Mouse (Mus musculus): Measurements from ENCODE around the gene Ptgis.
"Not testable (repeated sequence)": the region's sequence is repeated elsewhere in the genome, so short reads cannot be mapped to it uniquely, and the experiment has no call there.

The Ptgis gene

GRCm38 (mm10) chr2:167232132-167233008 is 8.0 kb downstream of the Ptgis start:
- peak; percentile 40 to 54 for DNase-seq

DNA sequence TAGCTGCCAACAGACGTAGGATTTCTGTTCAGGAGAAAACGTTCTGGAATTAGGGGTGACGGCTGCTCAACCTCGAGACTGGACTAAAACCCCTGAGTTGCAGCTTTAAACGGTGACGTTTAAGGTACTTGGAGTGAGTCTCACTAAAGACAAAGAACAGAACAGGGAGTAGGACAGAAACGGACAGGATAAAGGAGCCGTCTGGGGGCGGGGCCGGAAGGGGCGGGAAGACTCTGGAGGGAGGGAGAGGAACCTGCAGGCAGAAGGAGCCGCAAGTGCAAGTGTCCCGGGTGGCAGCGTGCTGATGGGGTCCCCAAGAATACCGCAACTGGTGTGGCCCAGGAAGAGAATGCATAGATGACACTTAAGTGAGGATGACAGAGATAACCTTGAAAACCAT is 9.8 kb downstream of the Ptgis start:
- DNase-seq, result no peak

GRCm38 (mm10) chr2:167224937-167225336 is 15.5 kb downstream of the Ptgis start:
- DNase-seq, result no peak

DNA sequence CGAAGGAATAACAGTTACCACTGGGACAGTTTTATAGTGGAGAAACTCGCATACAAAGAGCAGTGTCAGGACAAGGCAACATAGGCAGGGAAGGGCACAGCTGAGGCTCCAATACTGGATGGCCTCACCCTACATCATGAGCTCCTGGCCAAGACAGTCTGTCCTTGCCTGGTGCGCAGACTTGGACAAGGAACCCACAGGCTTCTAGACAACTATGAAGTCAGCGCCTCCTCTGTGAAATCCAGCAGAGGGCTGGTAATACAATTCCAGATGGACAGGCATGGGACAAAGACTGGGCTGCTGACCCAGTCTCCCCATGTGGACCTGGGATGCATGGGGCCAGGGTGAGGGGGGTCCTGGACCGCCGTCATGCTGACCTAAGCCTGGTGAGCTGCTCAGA is 16.2 kb downstream of the Ptgis start:
- DNase-seq, result no peak

DNA sequence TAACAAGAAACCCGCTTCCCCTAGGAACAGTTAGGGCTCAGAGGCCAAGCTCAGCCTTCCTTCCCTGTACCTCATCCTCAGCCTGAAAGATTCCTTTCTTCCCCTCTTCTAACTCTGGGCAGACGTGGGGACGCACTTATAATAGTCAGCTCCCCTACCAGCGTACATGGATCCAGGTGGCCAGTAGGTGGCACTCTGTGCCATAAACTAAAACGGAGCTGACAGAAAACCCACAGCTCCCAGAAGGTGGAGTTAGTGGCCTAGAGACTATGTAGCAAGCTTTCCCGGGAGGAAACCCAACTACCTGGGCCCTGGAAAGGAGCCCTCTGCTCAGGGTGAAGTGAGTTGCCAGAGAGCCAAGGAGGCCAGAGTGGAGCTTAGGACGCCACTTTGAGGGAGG is 18.3 kb downstream of the Ptgis start:
- DNase-seq, result peak; percentile 87 to 88

GRCm38 (mm10) chr2:167221159-167221845 is 19.1 kb downstream of the Ptgis start:
- DNase-seq, result no peak

DNA sequence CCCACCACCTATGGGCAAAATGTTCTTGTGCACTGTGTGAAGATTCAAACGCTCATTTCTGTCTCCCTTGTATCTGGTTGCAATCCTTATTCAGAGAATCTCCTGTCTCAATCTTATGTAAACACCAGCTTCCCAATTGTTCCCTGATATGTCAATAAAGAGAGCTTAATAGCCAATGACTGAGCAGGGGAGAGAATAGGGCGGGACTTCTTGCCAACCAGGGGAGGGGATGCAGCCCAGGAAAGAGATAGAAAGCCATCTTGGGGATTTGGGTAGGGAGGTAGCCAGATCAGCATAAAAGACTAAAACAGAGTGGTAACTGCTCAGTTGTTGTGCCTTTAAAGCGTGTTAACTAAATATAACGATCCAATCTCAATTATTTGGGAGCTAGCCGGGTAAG is 19.7 kb downstream of the Ptgis start:
- DNase-seq, result no peak

- peak; percentile 93 to 95 for DNase-seq
These were observed 21.1 kb downstream of the Ptgis start for GRCm38 (mm10) chr2:167219154-167219775.

DNA sequence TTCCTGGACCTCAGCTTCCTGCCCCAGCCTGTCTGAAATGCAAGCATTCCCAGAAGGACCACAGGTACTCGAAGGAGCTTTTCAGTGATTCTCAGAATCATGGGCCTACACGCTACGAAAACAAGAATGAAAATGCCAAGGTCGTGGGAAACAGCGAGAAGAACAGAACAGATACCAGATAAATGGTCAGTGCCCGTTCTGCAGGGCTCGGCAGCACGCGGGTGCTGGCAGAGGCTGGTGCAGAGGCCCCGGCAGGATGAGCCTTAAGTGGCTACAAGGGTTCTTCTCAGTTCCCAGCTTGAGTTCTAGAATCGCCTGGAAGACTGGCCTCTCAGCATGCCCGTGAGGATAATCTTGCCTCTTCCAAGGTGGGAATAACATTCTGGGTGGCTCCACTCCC is 26.7 kb downstream of the Ptgis start:
- DNase-seq, result no peak

DNA sequence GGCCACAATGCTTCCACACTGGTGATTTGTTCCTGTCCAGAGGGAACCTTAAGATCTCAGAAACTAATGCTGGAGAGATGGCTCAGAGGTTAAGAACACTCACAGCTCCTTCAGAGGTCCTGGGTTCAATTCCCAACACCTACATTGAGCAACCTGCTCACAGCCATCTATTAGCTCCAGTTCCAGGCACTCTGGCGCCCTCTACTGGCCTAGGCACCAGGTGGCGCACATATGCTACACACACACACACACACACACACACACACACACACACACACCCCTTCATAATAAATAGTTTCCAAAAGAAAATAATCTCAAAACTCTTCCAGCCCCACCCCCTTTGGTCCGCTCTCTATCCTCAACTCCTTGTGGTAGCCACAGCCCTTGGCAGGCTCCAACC is 27.3 kb downstream of the Ptgis start:
- DNase-seq, result peak in 1 of 2 experiments; percentile 63

GRCm38 (mm10) chr2:167212551-167212950 is 27.9 kb downstream of the Ptgis start:
- no peak for DNase-seq

- DNase-seq, result no peak
These were observed 28.3 kb downstream of the Ptgis start for GRCm38 (mm10) chr2:167212089-167212488.

GRCm38 (mm10) chr2:167209900-167210299 is 30.5 kb downstream of the Ptgis start:
- peak; percentile 94 to 96 for DNase-seq

DNA sequence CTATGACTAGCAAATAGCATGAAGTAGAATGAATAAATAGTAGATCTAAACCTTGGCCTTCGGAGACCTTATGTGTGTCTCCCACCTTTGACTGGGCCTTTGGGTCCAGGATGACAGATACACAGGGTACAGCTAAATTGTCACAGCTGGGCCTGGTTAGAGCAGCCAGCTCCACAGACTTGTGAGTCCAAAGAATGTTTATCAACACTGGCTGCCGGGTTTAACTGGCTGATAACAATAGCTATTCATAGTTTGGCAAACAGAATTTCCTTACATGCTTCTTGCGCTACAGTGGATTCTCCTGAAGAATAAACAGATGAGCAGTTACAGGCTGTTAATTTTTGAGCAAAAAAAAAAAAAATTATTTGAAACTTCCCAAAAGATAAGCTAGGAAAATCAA is 31.4 kb downstream of the Ptgis start:
- no peak for DNase-seq

- no peak for DNase-seq
These were observed 34.3 kb downstream of the Ptgis start for GRCm38 (mm10) chr2:167205918-167206629.

- not testable (repeated sequence) for DNase-seq
These were observed 35.7 kb downstream of the Ptgis start for GRCm38 (mm10) chr2:167204686-167205085.

GRCm38 (mm10) chr2:167203505-167204166 is 36.8 kb downstream of the Ptgis start:
- DNase-seq, result no peak

DNA sequence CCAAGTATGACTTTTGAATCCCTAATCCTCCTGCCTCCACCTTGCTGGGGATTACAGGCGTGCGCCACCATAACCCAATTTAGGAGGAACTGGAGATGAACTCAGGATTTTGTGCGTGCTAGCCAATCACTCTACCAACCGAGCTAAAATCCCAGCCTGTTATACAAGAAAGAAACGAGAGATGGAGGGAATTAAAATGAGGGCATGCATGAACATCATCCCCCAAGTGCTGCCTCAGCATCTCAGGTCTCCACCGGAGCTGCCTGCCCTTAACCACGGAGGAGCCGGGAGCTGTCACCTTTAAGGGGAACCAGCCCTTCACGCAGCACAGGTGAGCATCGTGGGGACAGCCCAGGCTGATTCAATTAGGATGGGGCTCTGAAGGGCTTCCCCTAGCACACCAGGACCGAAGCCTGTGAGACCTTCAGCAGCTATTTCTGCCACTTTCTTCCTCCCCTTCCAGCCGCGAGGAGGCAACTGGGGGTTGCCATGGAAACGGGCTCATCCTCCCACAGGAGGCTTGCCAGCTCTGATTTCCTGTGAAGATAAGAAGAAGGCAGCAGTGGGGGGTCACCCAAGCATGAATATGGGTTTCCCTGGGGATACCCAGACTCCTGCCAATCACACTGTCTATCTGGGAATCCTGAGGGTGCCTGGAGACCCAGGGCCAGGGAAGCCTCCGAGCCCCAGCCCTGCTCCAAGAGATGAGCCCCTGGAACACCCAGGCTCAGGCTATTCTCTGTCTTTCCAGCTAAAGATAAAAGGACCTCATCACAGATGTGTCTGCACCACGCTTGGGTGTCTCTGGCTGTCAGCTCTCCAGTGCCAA is 38.7 kb downstream of the Ptgis start:
- DNase-seq, result peak; percentile 50 to 61

DNA sequence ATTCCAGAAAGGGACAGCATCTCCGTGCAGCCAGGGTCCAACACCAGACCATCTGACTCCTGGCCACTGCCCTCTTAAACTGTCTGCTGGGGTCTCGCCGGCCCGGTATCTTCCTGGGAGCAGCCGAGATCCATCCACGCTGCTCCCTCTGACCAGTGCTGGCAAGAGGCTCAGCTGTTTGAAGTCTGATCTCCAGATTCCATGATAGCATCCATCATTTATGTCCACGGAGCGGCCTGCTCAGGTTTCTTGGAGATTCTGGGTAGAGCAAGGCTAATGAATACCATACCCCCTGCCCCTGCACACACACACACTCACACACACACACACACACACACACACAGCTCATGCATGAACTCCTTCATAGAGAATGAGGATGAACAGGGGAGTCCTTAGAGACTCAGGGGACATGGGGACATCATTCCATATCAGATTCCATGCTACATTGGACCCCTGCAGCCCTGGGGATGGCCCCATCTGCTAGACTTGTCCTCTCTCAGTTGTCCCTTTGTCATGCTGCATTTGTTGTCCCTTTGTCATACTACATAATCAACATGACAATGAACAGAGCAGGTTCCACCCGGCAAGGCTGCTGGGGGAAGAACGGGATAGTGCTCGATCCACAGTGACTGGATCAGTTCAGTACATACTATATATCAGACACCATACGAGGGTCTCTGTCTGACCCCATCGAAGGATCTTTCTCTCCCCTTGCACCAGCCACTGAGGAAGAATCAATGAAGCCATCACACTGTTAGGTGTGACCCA is 41.6 kb downstream of the Ptgis start:
- DNase-seq, result no peak

- no peak for DNase-seq
These were observed 47.0 kb downstream of the Ptgis start for GRCm38 (mm10) chr2:167193361-167193760.

DNA sequence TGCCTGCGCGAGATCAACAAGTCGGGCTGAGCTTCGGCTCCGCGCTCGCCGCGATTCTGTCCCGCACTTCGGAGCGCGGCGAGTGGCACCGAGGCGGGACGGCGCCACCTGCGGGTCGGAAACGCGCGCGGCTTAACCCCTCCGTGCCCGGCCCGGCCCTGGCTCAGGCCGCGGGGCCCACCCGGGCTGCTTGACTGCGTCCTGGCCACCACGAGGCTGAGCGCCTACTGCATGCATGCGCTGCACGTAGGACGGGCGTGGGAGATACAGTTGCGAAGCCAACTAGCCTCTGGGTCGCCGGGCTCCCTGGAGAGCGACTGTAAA is 50.4 kb downstream of the Ptgis start, which contains the start of gene Kcnb1:
Kcnb1 (minus strand) TSS at position 80 of the 324 bp plus-strand sequence.
- peak; percentile 76 to 78 for DNase-seq
